Mouse (Mus musculus): ENCODE measurements around the gene Gm364.

GRCm38 (mm10) chrX:57380915-57381314 is 28.0 kb upstream of the Gm364 start:
- no peak for TF ChIP-seq CTCF (IDR thresholded peaks at IDR 0.05)
- TF ChIP-seq EP300 (IDR thresholded peaks at IDR 0.05) = no peak

All from lung, postnatal 0 days (tissue).